Mouse (Mus musculus) R1 (cell line): Measurements from ENCODE around the gene Astl.
A peak's percentile ranks its signal among the peaks of the same experiment; 100 is the strongest.

ENCODE experiments used
- DNase-seq: peaks from one replicate; pipeline ENCODE4 v3.0.0-alpha.2; 2018; ENCODE audit warnings: low read depth, low spot score

Astl gene

DNA sequence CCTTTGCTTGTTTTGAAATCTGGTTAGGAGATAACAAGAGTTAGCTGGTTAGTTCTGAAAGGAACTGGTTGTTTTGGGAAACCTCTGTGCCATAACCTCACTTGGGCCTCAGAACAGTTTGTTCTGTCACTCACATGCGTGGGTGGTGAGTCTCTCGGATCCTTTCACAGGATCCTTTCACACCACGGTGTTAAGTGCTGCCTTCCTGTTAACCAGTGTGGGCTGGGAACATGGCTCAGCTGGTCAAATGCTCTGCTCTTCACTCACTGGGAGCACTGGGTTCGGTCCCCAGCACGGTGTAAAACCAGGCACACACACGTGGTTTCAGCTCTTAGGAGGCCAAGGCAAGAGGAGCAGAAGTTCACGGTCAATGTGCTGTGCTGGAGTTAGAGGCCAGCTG, 14.0 kb upstream of the Astl start:
- no peak for DNase-seq

- DNase-seq, result no peak
These were observed 10.2 kb upstream of the Astl start for GRCm38 (mm10) chr2:127328090-127328851.

DNA sequence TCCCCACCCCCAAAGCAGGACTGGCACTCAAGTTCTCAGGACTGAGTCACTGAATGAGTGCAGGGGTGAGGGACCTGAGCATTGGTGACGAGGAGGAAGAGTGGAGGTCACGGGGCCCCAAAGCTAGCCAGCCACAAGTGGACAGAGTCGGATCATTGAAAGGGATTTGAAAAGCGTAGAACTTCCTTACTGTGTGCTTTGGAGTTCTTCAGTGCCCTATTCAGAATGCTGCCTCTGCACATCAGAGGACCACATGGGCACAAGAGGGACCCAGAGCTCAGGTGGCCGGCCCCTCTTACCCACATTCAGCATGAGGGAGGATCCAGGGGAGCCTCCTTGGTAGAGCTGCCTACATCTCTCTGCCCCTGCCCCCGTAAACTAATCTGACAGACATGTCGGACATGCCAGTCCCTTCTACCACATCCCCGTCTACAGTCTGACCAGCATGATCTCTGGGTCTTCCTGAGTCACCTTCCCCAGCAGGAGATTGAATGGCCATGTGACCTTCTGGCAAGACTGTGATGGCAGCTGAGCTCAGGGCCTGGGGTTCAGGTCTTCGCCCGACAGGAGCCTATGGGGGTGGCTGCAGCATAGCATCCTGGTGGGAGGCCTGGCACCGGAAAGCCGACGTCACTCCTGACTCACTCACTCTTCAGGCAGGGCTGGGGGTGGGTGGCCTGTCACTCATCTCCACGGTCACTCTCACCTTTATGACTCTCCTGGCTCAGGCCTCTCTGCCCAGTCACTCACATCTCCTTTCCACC, 5.5 kb upstream of the Astl start:
- no peak for DNase-seq

- DNase-seq, result no peak
These were observed 4.4 kb upstream of the Astl start for GRCm38 (mm10) chr2:127333945-127334603.

- no peak for DNase-seq
These were observed 3.3 kb upstream of the Astl start for GRCm38 (mm10) chr2:127335078-127335541.

- peak; percentile 54 for DNase-seq
These were observed 2.5 kb upstream of the Astl start, which contains the start of gene Dusp2 for GRCm38 (mm10) chr2:127335767-127336496. Gene Dusp2, plus strand, starts transcription at chr2:127336159.

- peak; percentile 65 for DNase-seq
These were observed 2.0 kb upstream of the Astl start for GRCm38 (mm10) chr2:127336497-127336832.

GRCm38 (mm10) chr2:127336885-127337284, 1.6 kb upstream of the Astl start:
- no peak for DNase-seq

DNA sequence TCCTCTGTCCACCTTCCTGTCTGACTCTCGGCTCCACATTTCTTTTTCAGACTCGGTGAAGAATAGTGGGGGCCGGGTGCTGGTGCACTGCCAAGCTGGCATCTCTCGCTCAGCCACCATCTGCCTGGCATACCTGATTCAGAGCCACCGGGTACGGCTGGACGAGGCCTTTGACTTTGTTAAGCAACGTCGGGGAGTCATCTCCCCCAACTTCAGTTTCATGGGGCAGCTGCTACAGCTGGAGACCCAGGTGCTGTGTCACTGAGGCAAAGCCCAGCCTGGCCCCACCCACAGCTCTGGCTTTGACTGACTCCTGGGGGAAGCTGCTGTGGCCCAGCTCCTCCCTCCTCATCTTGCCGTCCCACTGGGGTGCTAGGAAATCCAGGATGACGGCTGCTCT, 908 bp upstream of the Astl start:
- DNase-seq, result peak; percentile 13

GRCm38 (mm10) chr2:127338012-127338411, 427 bp upstream of the Astl start:
- no peak for DNase-seq

DNA sequence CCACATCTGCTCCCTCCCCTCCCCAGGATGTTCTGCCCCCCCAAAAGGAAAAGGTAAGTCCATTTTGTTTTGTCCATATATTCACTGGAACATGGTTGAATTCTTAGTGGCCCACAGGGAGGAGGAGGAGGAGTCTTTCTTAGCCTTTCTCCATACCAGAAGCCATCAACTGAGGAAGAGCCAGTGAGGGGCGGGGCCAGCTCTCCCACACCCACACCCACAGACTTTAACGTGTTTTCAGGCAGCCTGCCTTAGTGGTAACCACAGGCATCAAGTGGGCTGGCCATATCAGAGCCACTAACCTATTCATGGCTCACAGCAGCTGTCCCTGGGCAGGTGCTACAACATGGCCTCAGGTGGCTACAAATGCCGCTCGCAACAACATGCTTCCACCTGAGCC, 394 bp downstream of the Astl start:
- DNase-seq, result peak; percentile 18

DNA sequence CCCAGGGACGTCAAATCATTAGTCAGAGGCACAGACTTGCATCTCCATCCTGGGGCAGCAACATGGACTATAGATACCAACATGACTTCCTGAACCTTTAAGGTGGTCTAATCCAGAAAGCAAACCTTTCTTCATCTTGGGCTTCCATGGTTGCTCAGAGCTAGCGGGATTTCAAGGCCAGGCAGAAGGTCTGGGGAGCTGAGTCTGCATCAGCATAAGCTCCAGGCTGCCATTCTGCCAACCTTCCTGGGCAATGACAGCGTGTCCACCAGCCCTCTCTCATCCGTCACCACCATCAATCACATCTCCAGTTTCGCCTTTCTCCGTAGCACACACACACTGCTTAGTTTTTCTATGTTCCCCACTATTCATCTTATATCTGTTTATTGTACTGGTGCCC, 823 bp downstream of the Astl start:
- no peak for DNase-seq

- peak; percentile 61 for DNase-seq
These were observed 2.7 kb downstream of the Astl start for GRCm38 (mm10) chr2:127341159-127341558.

DNA sequence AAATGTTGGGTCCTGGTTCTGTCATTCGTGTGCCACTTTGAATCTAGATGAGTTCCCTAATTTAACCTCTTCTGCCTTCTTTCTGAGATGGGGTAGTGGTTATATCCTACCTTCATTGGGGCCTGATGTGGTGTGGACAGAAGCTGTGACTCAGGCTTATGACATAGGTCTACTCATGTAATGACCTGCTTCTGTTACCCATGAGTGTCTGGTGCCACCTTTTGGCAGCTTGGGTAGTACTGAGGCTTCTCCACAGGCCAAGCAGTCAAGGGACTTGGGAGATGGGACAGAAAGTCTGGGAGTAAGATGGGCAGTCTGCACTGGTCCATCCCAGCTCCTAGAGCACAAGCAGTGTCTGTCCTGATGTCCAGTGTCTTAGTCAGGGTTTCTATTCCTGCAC, 7.9 kb downstream of the Astl start:
- no peak for DNase-seq

DNA sequence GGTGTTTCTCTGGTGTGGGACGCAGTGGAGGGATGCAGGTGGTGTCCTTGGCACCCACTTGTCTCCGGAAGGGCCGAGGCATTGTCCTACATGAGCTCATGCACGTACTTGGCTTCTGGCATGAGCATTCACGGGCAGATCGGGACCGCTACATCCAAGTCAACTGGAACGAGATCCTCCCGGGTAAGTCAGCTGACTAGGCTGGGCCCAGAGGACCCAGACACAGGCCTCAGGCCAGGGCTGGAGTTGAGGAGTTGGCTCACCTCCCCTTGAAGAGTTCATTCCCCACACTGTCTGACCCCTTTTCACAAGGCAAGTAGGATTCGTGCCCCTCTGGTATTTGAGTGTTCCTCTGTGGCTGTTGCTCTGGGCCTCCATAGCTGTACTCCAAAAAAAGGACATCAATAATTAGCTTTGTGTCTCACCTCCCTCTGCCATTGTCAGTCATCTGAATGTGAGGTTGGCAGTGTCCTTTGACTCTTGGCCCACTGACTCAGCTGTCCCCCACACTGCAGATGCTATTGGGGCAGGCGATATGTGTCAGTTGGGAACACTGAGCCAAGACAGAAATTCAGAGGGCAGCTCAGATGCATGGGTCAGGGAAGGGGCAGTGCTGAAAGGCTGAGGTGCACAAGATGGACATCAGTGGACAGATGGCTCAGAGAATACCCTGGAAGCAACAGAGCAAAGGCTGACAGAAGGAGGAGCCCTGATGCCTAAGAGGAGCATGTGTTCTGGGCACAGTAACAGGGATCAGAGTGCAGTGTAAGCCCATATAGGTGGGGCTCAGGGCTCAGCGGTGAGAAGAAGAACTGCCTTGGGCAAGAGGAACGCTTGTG, 8.9 kb downstream of the Astl start:
- DNase-seq, result no peak

DNA sequence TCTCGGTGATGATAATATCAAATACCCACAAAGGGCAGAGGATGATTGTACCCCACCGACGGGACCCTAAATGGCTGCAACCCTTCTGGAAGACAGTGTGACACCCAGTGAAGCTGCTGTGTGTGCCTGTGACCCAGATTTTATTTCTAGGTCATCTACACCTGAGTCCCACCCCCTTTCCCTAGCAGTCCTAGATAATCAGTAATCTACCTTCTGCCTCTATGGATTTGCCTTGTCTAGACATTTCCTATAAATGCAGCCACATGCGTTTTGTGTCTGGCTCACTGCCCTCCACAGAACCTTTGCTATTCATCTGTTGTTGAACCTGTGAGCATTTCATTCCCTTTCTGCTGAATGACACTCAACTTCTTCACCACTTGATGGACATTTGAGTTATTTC, 15.4 kb downstream of the Astl start:
- no peak for DNase-seq

DNA sequence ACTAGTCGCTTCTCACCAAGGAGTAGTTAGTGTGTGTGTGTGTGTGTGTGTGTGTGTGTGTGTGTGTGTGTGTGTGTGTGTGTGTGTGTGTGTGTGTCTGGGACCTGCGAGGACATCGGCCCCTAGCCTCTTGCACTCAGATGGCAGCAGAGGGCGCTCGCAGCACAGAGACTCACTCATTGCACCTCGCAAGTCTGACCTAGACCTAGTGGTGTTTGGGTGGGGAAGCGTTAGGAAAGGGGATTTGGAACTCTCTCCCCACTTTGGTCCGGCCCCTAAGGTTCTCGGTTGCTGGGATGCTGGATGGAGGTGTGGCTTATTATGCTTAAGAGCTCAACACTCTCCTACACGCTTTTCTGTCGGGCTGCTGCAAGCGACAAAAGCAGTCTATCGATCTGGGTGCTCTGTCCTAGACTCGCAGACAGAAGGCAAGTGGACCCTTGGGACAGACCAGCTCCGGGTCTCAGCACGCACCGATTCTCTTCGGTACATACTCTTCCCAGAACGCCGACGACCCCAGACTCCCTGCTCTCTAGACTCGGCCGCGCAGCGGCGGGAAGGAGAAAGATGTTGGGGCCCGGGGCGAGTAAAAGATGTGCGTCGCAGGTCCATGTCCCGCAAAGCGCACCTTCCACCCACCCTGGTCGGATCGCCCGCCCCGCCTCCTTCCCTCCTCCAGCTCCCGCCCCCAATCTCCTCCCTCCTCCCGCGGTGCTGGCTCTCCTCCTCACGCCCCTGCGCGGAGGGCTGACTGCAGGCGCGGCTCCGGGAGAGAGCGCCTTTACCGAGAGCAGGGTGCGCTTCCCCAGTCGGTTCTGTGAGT, 24.2 kb downstream of the Astl start, which contains the start of gene Adra2b:
Gene Adra2b (plus strand): TSS at position 750 of the 823 bp plus-strand sequence.
- DNase-seq, result peak; percentile 97

DNA sequence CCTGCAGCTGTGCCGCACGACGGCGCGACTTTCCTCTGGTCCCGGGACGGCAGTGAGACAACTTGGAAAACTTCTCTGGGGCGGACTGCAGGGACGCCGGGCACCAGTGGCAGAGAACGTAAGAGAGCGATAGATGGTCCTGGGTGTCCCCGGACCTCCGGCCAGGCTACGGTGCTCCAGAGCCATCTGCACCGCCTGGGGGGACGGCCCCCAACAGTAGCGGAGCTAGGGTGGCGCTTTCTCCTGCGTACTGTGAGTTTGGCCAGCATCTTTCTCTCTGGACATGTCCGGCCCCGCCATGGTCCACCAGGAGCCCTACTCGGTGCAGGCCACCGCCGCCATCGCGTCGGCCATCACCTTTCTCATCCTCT, 24.8 kb downstream of the Astl start:
- DNase-seq, result no peak

- DNase-seq, result no peak
These were observed 25.3 kb downstream of the Astl start for GRCm38 (mm10) chr2:127363696-127364095.

- DNase-seq, result no peak
These were observed 26.0 kb downstream of the Astl start for GRCm38 (mm10) chr2:127364452-127364851.
